In the genomic region with DNA sequence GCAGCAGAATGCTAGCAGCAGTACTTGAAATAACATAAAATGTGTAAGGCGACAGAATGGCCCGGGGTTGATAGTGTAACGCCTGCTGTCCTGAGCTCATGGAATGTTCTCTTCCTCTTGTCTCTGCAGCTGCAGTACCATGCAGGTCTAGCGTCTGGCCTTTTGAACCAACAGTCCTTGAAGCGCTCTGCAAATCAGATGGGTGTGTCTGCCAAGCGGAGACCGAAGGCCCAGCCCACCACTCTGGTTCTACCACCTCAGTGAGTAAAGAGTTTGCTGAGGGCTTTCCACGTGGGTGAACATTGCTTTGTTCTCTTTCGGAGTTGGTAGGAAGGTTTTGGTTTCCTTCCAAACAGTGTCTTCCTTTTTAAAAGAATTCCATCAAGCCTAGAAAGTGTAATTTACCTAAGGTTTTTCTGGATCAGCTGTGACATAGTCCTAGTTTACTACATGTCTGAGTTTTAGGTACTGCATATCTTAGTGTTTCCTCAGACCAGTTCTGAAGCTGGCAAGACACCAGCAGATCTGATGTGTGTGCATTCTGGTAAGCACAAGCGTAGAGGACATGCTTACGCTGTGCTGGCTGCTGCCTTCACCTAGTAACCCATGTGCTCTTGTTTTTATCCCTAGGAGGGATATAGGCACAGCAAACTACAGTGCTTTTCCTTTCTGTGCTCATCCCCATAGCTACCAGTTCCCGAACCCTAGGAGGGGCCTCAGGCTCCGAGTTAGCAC, we compare ENCODE assay signal across 15 mouse cellular contexts.
DNase-seq lines count a peak whose midpoint lies in the region; ATAC-seq lines count a peak whose summit lies in the region.
"Had no signal": no experiment of that assay in that cellular context is flagged by ENCODE, and none has a peak within 500 bp of the region (broad histone marks: within the 10 kb centered on the region; RNA-seq: fewer than 3 reads in every experiment).

No protein-coding gene starts in this region.

- H3K27ac ChIP-seq in heart, embryonic 15.5 days: no peak overlapping the region
- H3K27ac ChIP-seq: heart, adult 2 months; hindbrain, postnatal 0 days had no signal

- 0 out of 2 replicates have a peak, but pooled peaks have one; percentile 31 for ATAC-seq in heart, embryonic 15.5 days (replicated peaks; ENCODE audit: insufficient number of reproducible peaks, insufficient read depth, low FRiP score, low read depth)
- ATAC-seq: hindbrain, postnatal 0 days; Patski had no signal

- no peak overlapping the region for H3K9ac ChIP-seq in heart, embryonic 15.5 days

- H3K4me1 ChIP-seq in heart, embryonic 15.5 days (replicated peaks): peaks cover 24% of the 10 kb centered on the region

- no peak overlapping the region for H3K4me2 ChIP-seq in heart, embryonic 15.5 days
- H3K4me2 ChIP-seq: liver, embryonic 11.5 days had no signal

- no peak for DNase-seq in heart, postnatal 25 days (ENCODE audit: low spot score)
- peak; percentile 67 for DNase-seq in A20 (ENCODE audit: low read depth, low spot score)
- DNase-seq in R1 (ENCODE audit: low read depth, low spot score): peak; percentile 41
- peak; percentile 25 for DNase-seq in lung, postnatal 14 days
- no peak for DNase-seq in spleen, postnatal 36 days (ENCODE audit: low spot score in 2 of 2)
- no peak for DNase-seq in right cerebral cortex, postnatal 4 days
- DNase-seq: adrenal gland, adult 8-10 months; heart, adult 2 months; right cerebral cortex, postnatal 25 days had no signal

- no peak overlapping the region for H3K4me3 ChIP-seq in heart, embryonic 15.5 days
- H3K4me3 ChIP-seq: erythroblast, embryonic 14.5 days; heart, adult 2 months had no signal

- intact Hi-C loops in heart, postnatal 25 days (cut with DNase I): no loop called here

- no peaks in the 10 kb centered on the region for H3K27me3 ChIP-seq in heart, embryonic 15.5 days
- H3K27me3 ChIP-seq: CH12.LX, Patski had no signal

- 43% methylated on average over 13 of the region's 13 CpGs for WGBS in heart, embryonic 15.5 days

- no peaks in the 10 kb centered on the region for H3K36me3 ChIP-seq in heart, embryonic 15.5 days

- no peaks in the 10 kb centered on the region for H3K9me3 ChIP-seq in heart, embryonic 15.5 days (replicated peaks)

Comparison
In these comparisons a context has a peak if more than half of its experiments do, and no peak if none do; other contexts are left out.
1. DNase-seq: peak in A20 (single experiment), R1 (single experiment) and lung, postnatal 14 days (single experiment); none in heart, postnatal 25 days (single experiment), spleen, postnatal 36 days (0 of 2) and right cerebral cortex, postnatal 4 days (single experiment).